Mouse (Mus musculus): ENCODE measurements around the gene Ctdsp2.

- TF ChIP-seq CTCF (IDR thresholded peaks at IDR 0.05; ENCODE audit: extremely low read depth, insufficient read depth, low read length) (no peak), POLR2A (IDR thresholded peaks at IDR 0.05; ENCODE audit: extremely low read depth, insufficient read depth, low read length) (peak; percentile 45)
Observed at GRCm38 (mm10) chr10:126928819-126929206, 49.7 kb upstream of the Ctdsp2 start.
